Mouse (Mus musculus) embryonic facial prominence, embryonic 14.5 days (tissue): ENCODE data around the gene Tm4sf20. TPM values are rescaled to one million over a fixed set of nuclear protein-coding genes. Genes with fewer than 3 reads are reported as not detected.
A peak's percentile ranks its signal among the peaks of the same experiment; 100 is the strongest.

Experiments
- ATAC-seq: fragments of 200-750 bp; cut with Nextera tagmentation; 2 replicates; pipeline ENCODE4 v1.8.0; 2017; ENCODE audit warnings: low read depth, moderate number of reproducible peaks, moderate TSS enrichment
- DNase-seq: peaks from one replicate; pipeline ENCODE4 v3.0.0-alpha.2; 2015; ENCODE audit warnings: low spot score
- H3K27ac ChIP-seq: fragments of 300-500 bp; sonication (generic); replicated peaks from 2 replicates; pipeline ENCODE4 v1.5.1; 2014; ENCODE audit warnings: low read depth, mild to moderate bottlenecking, low read length, moderate library complexity
- H3K27me3 ChIP-seq: fragments of 300-500 bp; sonication (generic); replicated peaks from 2 replicates; pipeline ENCODE4 v1.6.1; 2014; ENCODE audit warnings: low read length; ENCODE audit not compliant: control insufficient read depth, insufficient read depth
- H3K36me3 ChIP-seq: fragments of 300-500 bp; sonication (generic); 2 replicates; pipeline ENCODE4 v1.6.1; 2014; ENCODE audit warnings: low read length, mixed read lengths; ENCODE audit not compliant: control insufficient read depth, insufficient read depth
- H3K4me1 ChIP-seq: fragments of 300-500 bp; sonication (generic); 2 replicates; pipeline ENCODE4 v1.6.1; 2014; ENCODE audit warnings: antibody characterized with exemption, low read length; ENCODE audit not compliant: control insufficient read depth, insufficient read depth
- H3K4me2 ChIP-seq: fragments of 300-500 bp; sonication (generic); 2 replicates; pipeline ENCODE4 v1.6.1; 2014; ENCODE audit warnings: low read depth, mild to moderate bottlenecking, low read length, moderate library complexity, mixed read lengths
- H3K4me3 ChIP-seq: fragments of 300-500 bp; sonication (generic); 2 replicates; pipeline ENCODE4 v1.5.1; 2014; ENCODE audit warnings: low read depth, mild to moderate bottlenecking, low read length
- H3K9ac ChIP-seq: fragments of 300-500 bp; sonication (generic); 2 replicates; pipeline ENCODE4 v1.6.1; 2014; ENCODE audit warnings: low read depth, mild to moderate bottlenecking, low read length, moderate library complexity, mixed read lengths
- H3K9me3 ChIP-seq: fragments of 300-500 bp; sonication (generic); 2 replicates; pipeline ENCODE4 v1.6.1; 2016; ENCODE audit warnings: low read length; ENCODE audit not compliant: control insufficient read depth
- WGBS: fragments of 180-500 bp; shearing (Covaris S2); extraction: QIAGEN DNeasy Blood & Tissue Kit; methylation state at CpG from one replicate; pipeline ENCODE4 v1.1.7; 2014; 5-methylcytosine and 5-hydroxymethylcytosine counted together
- polyA plus RNA-seq: library from polyadenylated mRNA; unstranded; fragments of >200 nt; fragmentation: Nextera tagmentation; extraction: Ambion mirVana; gene quantifications from 2 replicates; pipeline ENCODE4 v1.2.1, GENCODE M21; 2014

The Tm4sf20 gene
- polyA plus RNA-seq: 0.11 TPM in 1 of 2 replicates, not detected in the other

- Histone ChIP-seq H3K4me2 (no peak within 1 kb of the TSS), H3K9me3 (no peaks in the 10 kb centered on the region), H3K27me3 (no peaks in the 10 kb centered on the region), H3K27ac (no peak within 1 kb of the TSS), H3K9ac (no peak within 1 kb of the TSS), H3K4me3 (no peak within 1 kb of the TSS), H3K4me1 (no peaks in the 10 kb centered on the region), H3K36me3 (no peaks in the 10 kb centered on the region)
- ATAC-seq (no peak), DNase-seq (no peak)
- 70% methylated on average over 5 of the region's 5 CpGs for WGBS
Measured at GRCm38 (mm10) chr1:82768269-82768668, at the start of gene Tm4sf20. Tm4sf20 (minus strand) TSS chr1:82768461.

DNA sequence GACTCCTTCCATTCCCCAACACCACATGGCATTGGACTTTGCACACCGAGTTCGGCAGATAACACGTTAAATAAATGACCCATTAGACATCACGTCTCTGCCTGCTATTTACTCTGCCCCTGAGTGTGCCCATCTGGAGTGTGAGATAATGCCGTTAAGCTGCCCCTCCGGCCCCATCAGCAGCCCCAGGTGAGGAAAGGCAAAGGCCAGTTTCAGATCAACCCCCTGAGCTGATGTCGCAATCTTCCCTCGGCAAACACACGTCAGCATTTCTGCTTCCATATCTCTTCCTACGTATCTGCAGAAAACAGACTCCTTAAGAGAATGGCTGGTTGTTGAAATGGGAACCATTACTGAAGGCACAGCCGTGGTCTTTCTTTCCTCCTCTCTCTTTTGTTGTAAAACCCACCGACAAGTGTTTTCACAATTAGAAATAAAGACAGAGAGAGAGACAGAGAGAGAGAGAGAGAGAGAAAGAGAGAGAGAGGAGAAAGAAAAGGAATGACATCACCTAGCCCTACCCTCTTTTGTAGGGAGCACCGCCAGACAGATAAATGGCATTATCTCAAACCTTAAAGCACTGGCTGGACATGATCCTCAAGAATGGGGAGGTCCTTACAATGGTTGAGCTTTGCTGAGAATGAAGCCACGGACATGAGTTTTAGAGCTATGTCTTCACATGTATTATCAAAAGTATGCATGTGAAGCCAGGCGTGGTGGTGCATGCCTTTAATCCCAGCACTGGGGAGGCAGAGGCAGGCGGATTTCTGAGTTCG, 47.9 kb upstream of the Tm4sf20 start:
- no peak for DNase-seq
- ATAC-seq: no peak
- no peaks in the 10 kb centered on the region for H3K9me3 ChIP-seq
- H3K27me3 ChIP-seq: no peaks in the 10 kb centered on the region
- 74% methylated on average over 17 of the region's 17 CpGs for WGBS
- H3K4me2 ChIP-seq: no peak overlapping the region
- peaks cover 5% of the 10 kb centered on the region; the same call in 1 of the 2 replicates for H3K4me1 ChIP-seq
- H3K9ac ChIP-seq: no peak overlapping the region
- no peak overlapping the region for H3K4me3 ChIP-seq
- H3K27ac ChIP-seq: no peak overlapping the region
- H3K36me3 ChIP-seq: no peaks in the 10 kb centered on the region

DNA sequence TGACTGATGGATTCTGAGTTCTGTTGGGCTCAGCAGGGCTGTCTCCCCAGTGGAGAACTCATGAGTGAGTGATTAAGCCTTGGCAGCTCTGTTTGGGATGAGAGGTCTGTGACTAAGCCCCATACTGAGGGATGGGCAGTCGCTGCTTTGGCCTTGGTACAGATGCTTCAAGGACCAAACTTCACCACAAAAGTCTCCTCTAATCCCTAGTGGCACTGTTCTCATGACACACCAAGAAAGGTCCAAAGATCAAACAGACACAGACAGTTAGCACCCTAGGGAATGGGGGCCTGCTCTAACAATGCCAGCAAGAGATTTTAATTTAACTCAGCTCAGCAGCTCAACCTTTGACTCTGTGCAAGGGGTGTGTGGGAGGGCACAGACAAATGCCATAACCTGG, 43.5 kb upstream of the Tm4sf20 start:
- Histone ChIP-seq H3K4me2 (no peak overlapping the region), H3K4me1 (peaks cover 6% of the 10 kb centered on the region; the same call in 1 of the 2 replicates), H3K36me3 (no peaks in the 10 kb centered on the region), H3K27ac (no peak overlapping the region), H3K9ac (no peak overlapping the region), H3K4me3 (no peak overlapping the region), H3K9me3 (no peaks in the 10 kb centered on the region), H3K27me3 (no peaks in the 10 kb centered on the region)
- 71% methylated on average over 1 of the region's 1 CpGs for WGBS
- no peak for ATAC-seq
- no peak for DNase-seq

- H3K9me3 ChIP-seq: no peaks in the 10 kb centered on the region
- DNase-seq (peak; percentile 70), ATAC-seq (no peak)
- no peak overlapping the region for H3K4me2 ChIP-seq
- H3K27me3 ChIP-seq: no peaks in the 10 kb centered on the region
- H3K36me3 ChIP-seq: no peaks in the 10 kb centered on the region
- H3K9ac ChIP-seq: no peak overlapping the region
- 32% methylated on average over 3 of the region's 3 CpGs for WGBS
- peaks cover 6% of the 10 kb centered on the region; the same call in 1 of the 2 replicates for H3K4me1 ChIP-seq
- peak overlapping the region; percentile 44; the same call in 1 of the 2 replicates for H3K27ac ChIP-seq
- no peak overlapping the region for H3K4me3 ChIP-seq
Measured at GRCm38 (mm10) chr1:82808564-82808963, 40.3 kb upstream of the Tm4sf20 start.

DNA sequence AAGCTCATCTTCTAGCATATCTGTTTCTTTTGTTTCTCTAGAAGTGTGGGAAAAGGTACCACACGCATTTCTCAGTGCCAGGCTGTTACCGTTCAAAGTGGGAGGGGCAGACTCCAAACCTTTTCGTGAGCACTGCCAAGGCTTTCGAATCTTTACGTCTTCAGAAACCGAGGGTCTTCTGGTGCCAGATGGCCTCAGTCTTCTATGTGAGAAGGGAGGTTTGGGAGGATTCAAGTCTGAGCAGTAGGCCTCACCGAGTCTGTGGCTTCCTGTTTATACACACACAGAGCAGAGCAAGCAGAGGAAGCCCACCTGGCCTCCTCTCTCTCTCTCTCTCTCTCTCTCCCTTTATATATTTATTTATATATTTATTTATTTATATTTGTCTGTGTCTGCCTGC, 38.9 kb upstream of the Tm4sf20 start:
- ATAC-seq: no peak
- no peaks in the 10 kb centered on the region for H3K36me3 ChIP-seq
- no peak overlapping the region for H3K9ac ChIP-seq
- DNase-seq: no peak
- no peak overlapping the region for H3K27ac ChIP-seq
- H3K4me1 ChIP-seq: peaks cover 6% of the 10 kb centered on the region; the same call in 1 of the 2 replicates
- WGBS: 82% methylated on average over 7 of the region's 7 CpGs
- no peak overlapping the region for H3K4me3 ChIP-seq
- H3K27me3 ChIP-seq: no peaks in the 10 kb centered on the region
- no peak overlapping the region for H3K4me2 ChIP-seq
- no peaks in the 10 kb centered on the region for H3K9me3 ChIP-seq

DNA sequence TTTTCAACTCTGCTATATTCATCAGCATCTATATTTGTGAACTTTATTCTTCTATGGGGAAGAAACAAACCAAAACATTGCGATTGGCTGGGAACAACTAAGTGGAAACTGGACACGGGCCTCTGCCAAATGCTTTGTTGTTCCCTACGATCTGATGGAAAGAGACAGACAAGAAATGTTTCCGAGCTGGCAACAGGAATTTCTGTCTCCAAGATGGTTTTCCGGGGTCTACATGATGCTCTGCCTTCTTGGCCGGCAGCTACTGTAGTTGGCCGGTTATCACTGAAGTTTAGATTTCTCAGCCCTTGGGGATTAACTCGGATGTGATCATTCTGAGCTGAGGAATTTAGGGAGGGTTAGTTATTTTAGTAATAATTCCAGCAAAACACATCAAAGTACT, 38.1 kb upstream of the Tm4sf20 start:
- Histone ChIP-seq H3K9me3 (no peaks in the 10 kb centered on the region), H3K36me3 (no peaks in the 10 kb centered on the region), H3K9ac (no peak overlapping the region), H3K4me3 (no peak overlapping the region), H3K4me1 (peaks cover 6% of the 10 kb centered on the region; the same call in 1 of the 2 replicates), H3K27me3 (no peaks in the 10 kb centered on the region), H3K4me2 (no peak overlapping the region), H3K27ac (no peak overlapping the region)
- DNase-seq: peak; percentile 45
- ATAC-seq: no peak
- WGBS: 55% methylated on average over 8 of the region's 8 CpGs

GRCm38 (mm10) chr1:82804059-82804458, 35.8 kb upstream of the Tm4sf20 start:
- no peaks in the 10 kb centered on the region for H3K27me3 ChIP-seq
- no peak overlapping the region for H3K4me2 ChIP-seq
- no peak overlapping the region for H3K9ac ChIP-seq
- H3K36me3 ChIP-seq: no peaks in the 10 kb centered on the region
- 0 out of 2 replicates have a peak, but pooled peaks cover 6% of the 10 kb centered on the region for H3K4me1 ChIP-seq
- 93% methylated on average over 1 of the region's 1 CpGs for WGBS
- DNase-seq (no peak), ATAC-seq (no peak)
- H3K9me3 ChIP-seq: no peaks in the 10 kb centered on the region
- no peak overlapping the region for H3K27ac ChIP-seq
- no peak overlapping the region for H3K4me3 ChIP-seq

- Histone ChIP-seq H3K4me2 (no peak overlapping the region), H3K36me3 (no peaks in the 10 kb centered on the region), H3K9ac (no peak overlapping the region), H3K27me3 (no peaks in the 10 kb centered on the region), H3K9me3 (no peaks in the 10 kb centered on the region), H3K27ac (no peak overlapping the region), H3K4me1 (0 out of 2 replicates have a peak, but pooled peaks cover 3% of the 10 kb centered on the region), H3K4me3 (no peak overlapping the region)
- ATAC-seq: no peak
- 78% methylated on average over 7 of the region's 7 CpGs for WGBS
- DNase-seq: no peak
Measured at GRCm38 (mm10) chr1:82803608-82804007, 35.3 kb upstream of the Tm4sf20 start.
